Mouse (Mus musculus) CH12.LX (cell line): ENCODE measurements around the gene Cdca5.
"Not testable (repeated sequence)": the region's sequence is repeated elsewhere in the genome, so short reads cannot be mapped to it uniquely, and the experiment has no call there.

Experiments
- CTCF ChIP-seq, 2 experiments: IDR thresholded peaks in 1 of 2; conservative IDR thresholded peaks in 1 of 2; 2 replicates each; pipeline ENCODE4 v1.5.1; 2011 to 2012; ENCODE audit warnings: low read depth in 2 of 2, low read length in 2 of 2, improper control_type of control experiment in 1 of 2, inconsistent platforms in 1 of 2, mild to moderate bottlenecking in 1 of 2, moderate library complexity in 1 of 2
- E2F4 ChIP-seq: IDR thresholded peaks from 2 replicates; pipeline ENCODE4 v1.6.1; 2011; ENCODE audit warnings: low read depth, low read length, improper control_type of control experiment; ENCODE audit not compliant: insufficient replicate concordance
- MAFK ChIP-seq: IDR thresholded peaks from 2 replicates; pipeline ENCODE4 v1.6.1; 2011; ENCODE audit warnings: low read length, improper control_type of control experiment; ENCODE audit not compliant: insufficient replicate concordance
- MYC ChIP-seq: IDR thresholded peaks from 2 replicates; pipeline ENCODE4 v1.6.1; 2011; ENCODE audit warnings: low read depth, mild to moderate bottlenecking, improper control_type of control experiment, low read length
- POLR2A ChIP-seq: IDR thresholded peaks from 2 replicates; pipeline ENCODE4 v1.6.1; 2011; ENCODE audit warnings: low read depth, mild to moderate bottlenecking, improper control_type of control experiment, low read length
- POLR2AphosphoS2 ChIP-seq: IDR thresholded peaks from 2 replicates; pipeline ENCODE4 v1.6.1; 2011; ENCODE audit warnings: low read depth, low read length, improper control_type of control experiment
- RAD21 ChIP-seq: IDR thresholded peaks from 2 replicates; pipeline ENCODE4 v1.6.1; 2011; ENCODE audit warnings: low read depth, mild to moderate bottlenecking, low read length, improper control_type of control experiment, moderate library complexity

DNA sequence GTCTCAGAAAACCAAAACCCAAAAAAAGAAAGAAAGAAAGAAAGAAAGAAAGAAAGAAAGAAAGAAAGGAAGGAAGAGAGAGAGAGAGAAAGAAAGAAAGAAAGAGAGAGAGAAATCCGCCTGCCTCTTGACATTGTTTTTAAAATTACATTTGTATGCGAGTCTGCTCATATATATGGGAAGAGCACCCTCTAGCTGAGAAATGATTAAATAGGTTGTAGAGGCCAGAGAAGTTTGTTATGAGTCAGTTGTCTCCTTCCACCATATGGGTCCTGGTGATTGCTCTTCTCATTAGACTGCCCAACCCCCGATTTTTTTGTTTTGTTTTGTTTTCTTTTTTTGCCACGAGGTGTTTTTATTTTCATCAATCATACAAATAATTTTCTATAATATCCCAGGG is 40.7 kb upstream of the Cdca5 start:
- TF ChIP-seq POLR2AphosphoS2, MAFK, POLR2A, E2F4: not testable (repeated sequence)
- TF ChIP-seq MYC (peak; percentile 61), RAD21 (peak; percentile 78), CTCF (conservative IDR thresholded peaks at IDR 0.05 in 1 of 2, IDR thresholded peaks at IDR 0.05 in 1 of 2; ENCODE audit: low read depth in 2 of 2, low read length in 2 of 2) (peak in 1 of 2 experiments; percentile 76; a peak in 3 of 4 replicates)
